Mouse (Mus musculus) adrenal gland, adult 18-20 months (tissue): ENCODE data around the gene Gm10563. TPM values are rescaled to one million over a fixed set of nuclear protein-coding genes. Genes with fewer than 3 reads are reported as not detected.
A peak's percentile ranks its signal among the peaks of the same experiment; 100 is the strongest.
"Not testable (repeated sequence)": the region's sequence is repeated elsewhere in the genome, so short reads cannot be mapped to it uniquely, and the experiment has no call there.

Source experiments
- DNase-seq, 2 experiments: peaks; one replicate each; pipeline ENCODE4 v3.0.0; 2021 to 2022; ENCODE audit warnings: low spot score in 2 of 2
- total RNA-seq, 2 experiments: library from RNA; stranded (reverse); gene quantifications; 1 replicate in 1 of 2; 2 replicates in 1 of 2; pipeline ENCODE4 v1.2.3; 2021

The Gm10563 gene
- total RNA-seq, 2 experiments from 2014 or later, result not detected

DNA sequence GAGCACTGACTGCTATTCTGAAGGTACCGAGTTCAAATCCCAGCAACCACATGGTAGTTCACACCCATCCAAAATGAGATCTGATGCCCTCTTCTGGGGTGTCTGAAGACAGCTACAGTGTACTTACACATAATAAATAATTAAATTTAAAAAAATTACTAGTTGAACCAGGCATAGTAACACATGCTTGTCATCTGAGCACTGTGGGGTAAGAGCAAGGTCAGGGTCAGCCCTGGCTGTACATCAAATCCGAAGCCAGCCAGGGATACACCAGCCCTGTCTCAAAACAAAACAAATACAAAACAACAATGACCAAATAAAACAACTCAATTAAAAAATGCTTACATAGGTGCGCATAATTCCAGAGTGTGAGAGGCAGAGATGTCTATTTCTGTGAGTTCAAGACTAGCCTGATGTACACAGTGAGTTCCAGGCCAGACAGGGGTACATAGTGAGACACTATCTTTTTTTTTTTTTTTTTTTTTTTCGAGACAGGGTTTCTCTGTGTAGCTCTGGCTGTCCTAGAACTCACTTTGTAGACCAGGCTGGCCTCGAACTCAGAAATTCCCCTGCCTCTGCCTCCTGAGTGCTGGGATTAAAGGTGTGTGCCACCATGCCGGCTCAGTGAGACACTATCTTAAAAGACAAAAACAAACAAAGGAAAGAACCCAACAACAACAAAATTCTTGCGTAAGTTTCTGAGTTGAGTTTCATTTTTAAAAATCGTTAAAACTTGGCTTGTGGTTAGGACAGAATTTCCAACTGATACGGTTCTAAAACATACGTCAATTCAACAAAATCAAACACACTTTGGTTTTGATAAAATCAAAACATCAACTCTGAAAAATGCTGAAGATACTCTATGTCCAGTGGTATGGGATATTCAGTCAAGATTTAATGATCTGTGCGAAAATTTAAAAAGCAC is 45.0 kb downstream of the Gm10563 start:
- DNase-seq, result no peak

DNA sequence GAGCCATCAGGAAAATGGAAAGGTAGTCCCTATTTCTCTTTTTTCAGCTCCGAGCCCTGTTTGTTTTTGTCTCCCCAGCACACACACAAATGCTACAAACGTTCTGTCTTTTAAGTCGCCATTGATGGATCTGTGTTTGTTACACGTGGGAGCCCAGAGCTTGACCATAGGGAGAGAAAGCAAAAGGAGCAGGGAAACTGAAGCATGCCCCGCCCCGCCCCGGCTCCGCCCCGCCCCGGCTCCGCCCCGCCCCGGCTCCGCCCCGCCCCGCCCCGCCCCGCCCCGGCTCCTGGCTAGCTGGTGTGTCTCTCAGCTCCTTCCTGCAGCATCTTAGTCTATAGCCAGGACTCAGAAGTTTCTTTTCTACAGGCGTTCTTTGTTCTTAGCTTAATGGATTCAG is 46.7 kb downstream of the Gm10563 start:
- no peak for DNase-seq

DNA sequence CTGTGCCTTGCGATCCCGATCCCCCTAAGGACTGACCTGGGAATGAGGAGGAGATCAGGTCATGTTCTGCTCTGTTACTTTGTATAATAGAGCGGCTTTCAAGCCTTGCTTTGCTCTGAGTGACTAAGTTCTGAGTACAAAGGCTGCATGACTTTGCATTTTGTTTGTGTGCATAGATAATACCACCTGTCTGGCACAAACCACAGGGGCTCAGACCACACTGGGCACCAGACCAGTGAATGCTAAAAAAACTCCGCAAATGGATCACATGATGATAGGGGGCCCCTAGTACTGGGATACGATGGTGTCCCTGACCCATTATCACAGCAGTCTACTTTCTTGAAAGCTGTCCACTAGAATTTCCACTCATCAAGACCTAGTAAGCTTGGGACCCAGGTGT is 48.6 kb downstream of the Gm10563 start:
- no peak for DNase-seq

DNA sequence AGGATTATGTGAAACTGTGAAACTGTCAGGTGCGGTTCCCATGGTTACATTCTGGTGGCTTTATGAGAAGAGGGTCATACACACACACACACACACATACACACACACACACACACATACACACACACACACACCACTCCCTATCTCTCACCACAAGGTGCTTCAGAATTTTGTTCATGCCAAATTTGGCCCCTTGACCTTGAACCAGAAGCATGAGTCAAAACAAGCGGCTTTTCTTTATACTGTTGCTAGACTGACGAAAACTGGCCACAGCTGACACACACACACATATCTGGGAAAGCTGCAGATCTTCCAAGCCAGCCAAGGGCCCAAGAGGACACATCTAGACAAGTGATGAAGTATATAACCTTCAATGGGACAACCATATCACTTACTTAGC is 49.4 kb downstream of the Gm10563 start:
- no peak for DNase-seq

DNA sequence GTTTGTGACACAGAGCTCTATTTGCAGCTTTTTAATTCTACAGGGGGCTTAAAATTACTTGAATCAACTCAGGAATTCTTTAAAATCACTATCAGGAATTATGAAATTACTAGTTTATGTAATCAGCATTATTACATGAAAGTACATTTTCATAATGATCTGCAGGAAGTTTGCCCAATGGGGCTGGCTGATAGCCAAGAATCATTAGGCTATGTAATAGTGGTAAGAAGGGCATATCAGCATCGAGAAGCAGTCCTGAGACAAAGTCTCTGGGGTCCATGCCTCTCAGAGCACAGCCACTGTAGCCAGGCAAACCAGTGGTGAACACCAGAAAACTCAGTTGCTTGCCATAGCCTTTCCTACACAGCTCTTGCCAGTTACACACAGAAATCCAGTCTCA is 51.4 kb downstream of the Gm10563 start:
- DNase-seq, result no peak

DNA sequence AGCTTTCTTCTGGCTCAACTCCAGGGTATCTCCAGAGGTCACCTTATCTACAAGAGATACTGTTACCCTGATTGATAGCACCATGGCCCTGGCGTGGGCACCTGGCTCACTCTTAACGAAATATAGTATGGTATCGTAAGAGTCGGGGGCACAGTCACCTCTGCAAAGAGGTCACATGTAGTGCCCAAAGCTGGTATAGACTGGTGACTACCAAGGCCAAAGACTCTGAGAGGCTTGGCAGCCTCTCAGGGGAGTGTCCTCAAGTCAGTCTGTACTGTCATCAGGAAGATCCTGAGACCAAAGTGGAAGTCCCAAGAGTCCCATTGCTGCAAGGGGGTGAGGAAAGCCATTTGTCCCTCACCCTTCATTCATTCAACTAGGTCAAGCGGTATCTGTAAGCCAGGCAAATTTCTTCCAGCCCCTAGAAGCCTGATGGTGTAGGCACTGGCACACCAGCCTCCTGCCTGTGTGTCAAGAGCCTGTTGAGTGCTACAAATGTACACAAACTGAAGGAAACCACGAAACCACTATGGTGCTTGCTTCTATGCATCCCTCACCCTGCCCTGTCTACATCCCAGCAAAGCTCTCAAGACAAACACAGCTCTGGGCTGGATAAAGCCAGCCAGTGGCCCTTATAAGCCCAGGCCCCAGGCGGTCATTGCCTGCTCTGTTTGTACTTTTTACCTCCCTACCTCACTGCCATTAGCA is 54.0 kb downstream of the Gm10563 start:
- no peak for DNase-seq

DNA sequence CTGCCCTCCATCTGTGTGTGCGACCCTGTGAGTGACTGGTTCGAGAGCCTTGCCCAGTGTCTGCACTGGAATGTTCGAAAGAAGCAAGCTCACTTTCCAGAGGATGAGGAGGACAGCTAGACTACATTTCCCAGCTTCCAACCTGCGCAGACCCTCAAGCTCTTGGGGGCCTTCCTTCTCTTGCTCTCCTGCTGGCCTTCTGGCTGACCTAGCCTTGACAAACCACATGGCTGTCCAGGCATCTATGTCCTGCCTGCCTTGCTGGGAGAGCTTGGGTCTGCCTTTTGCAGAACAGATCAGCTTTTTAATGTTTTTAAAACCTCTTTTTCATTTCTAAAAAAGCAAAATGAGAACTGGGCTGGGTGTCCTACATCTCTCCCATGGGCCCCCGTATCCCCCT is 55.9 kb downstream of the Gm10563 start:
- no peak for DNase-seq

DNA sequence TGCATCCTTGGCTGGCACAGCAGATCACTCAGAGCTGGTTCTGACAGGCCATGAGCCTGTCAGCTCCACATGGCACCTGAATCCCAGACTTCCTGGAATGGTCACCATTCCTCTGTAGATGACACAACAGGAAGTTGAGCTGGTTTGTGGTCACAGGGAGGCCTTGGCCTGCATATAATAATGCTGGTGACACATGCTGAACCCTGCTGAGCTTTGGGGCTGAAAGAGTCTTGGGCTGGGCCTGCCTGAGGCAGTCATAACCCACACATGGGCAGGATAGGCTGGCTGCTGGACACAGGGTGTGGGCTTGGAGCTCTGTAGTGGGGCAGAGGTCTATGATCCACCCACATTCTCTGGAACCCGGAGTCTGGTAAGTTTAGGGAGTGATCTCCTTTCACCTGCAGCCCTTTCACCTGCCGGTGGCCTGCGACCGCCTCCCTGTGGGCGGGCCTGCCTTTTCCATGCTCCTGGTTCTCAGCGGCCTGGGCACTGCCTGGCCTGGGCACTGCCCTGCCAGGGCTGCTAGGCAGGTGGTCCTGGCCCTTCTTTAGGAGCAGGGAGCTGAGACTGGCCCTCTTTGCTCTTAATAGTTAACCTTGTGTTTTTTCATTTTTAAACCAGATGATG is 62.8 kb downstream of the Gm10563 start:
- DNase-seq, result peak in 1 of 2 experiments; percentile 64

DNA sequence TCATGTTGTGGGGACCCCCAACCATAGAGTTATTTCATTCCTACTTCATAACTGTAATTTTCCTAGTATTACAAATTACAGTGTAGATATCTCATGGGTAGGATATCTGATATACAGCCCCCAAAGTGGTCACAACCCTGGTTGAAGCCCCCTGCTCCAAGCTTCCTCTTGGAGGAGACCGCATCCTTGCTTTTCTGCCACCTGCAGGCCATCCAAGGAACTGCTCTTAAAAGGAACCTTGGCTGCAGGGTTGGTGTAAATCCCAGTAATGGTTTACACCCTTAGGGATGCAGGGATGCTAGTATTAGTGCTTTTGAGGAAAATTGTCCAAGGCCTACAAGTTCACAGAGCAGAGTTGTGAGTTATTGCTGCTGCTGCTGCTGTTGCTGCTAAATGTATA is 64.8 kb downstream of the Gm10563 start:
- no peak for DNase-seq

DNA sequence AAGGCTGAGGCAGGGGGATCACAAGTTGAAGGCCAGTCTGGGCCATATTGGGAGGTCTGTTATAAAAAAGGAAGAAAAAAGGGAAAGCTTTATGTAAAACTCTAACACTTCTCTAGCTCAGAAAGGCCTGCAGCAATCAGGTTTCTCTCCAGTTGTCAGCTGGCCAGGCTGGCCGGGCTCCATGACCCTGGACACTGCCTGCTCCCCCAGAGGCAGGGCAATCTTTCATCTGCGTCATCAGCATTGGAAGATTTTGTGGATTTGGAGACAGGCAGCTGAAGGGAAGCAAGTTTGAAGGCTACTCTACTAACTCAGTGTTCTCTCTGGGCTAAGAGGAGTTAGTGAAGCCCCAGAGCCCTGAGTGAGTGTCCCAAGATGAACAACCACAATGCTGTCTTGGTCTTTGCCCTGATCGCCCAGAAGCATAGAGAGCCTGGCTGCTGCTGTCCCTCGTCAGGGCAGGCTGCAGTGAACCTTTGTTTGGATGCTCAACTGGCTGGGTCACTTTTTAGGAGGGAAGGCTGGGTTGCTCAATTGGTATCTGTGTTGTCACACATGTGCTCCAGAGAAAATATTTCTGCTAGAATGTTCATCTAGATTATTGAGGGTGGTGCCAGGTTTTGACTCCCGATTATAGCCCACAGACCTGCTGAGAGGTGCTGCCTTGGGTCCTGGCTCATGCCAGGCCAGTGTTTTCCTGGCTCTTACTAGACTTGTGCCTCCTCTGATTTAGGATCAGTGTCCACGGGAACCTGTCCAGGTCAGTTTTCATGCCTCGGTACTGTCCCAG is 66.7 kb downstream of the Gm10563 start:
- peak; percentile 74 to 75 for DNase-seq

DNA sequence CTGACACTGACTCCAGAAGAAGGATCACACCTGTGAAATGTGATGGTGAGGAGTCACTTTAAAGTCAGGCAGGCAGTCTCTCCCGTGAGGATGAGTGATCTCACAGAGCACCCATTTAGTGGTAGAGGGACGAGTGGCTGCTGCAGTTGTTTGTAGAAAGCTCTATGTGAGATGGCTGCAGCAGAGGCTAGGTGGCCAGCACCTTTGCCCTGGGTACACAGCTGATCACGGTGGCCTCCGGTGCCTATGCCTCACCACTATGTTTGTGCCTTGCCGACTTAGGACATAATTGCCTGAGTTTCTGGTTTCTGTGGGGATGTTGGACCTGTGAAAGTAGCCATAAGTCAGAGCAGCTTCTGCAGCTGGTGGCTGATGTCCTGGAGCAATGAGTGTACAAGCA is 67.5 kb downstream of the Gm10563 start:
- no peak for DNase-seq

DNA sequence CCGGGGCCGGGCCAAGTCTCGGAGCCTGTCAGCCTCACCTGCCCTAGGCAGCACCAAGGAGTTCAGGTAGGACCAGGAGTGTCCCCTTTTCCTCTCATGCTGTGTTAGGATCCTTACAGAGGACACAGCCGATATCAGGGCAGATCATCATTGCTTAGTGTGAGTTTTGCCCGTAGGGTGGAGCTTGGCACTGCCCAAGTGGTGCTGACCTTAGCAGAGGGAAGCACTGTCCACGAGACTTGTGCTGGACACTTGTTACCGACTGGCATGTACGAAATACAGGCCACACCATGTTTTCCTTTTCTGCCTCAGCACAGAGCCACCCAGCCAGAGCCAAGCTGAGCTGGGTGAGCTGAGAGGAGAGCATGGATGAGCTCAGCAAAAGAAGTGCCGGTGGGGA is 68.1 kb downstream of the Gm10563 start:
- no peak for DNase-seq

DNA sequence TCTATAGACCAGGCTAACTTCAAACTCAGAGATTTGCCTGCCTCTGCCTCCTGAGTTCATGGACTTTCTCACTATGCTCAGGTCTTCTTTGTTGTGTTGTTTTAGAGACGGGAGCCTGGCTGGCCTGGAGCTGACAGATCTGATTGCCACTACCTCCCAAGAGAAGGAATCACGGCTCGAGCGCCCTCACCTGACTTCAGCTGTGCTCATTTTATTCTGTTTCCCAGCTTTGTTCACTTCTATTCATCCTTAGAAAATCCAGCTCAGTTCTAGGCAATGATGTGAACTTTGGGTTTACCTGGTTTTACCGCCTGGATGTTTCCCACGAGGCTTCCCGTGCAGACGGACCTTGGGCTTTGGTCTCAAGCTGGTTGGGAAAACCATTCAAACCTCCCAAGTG is 69.7 kb downstream of the Gm10563 start:
- DNase-seq, result no peak

DNA sequence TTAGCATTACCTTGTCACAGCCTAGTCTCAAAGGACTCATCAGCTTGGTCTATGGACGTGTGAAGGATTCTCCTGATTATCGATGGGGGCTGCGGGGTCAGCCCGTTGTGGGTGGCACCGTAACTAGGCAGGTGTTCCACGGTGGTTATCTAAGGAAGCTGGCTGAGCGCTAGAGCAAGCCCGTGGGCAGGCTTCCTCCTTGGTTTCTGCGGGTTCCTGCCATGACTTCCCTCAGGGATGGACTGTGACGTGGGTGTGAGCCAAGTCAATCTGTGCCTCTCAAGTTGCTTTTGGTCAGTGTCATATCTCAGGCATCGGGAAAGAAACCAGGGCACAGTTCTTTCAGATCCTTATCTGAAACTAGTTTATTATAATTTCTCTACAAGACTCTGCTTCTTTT is 70.3 kb downstream of the Gm10563 start:
- DNase-seq, result no peak

DNA sequence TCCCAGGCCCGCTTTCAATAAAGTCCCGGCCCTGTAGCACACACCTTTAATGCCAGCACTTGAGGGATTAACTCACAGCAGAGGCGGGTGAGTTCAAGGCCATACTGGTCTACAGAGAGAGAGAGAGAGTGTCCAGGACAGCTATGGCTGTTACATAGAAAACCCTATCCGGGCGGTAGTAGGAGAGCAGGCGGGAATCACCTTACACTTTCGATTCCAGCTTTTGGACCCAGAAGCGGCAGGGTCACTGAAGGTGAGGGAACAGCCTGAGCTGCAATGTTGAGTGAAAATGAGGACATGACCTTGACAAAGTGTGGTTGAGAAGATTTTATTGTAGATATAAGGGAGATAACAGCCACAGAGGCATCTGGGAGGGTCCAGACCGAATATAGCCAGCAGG is 71.3 kb downstream of the Gm10563 start:
- no peak for DNase-seq

DNA sequence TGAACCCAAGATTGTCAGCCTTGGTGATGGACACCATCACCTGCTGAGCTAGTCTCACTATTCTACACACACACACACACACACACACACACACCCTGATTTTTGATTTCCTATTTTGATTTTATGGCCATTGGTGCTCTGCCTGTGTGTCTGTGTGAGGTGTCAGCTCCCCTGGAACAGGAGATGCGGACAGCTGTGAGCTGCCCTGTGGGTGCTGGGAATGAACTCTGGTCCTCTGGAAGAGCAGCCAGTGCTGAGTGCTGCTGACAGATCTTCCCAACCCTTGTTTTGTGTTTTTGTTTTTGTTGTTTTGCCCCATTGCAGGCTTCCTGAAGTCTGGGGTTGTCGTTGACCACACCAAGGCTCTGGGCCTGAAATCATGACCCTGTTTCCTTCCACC is 72.1 kb downstream of the Gm10563 start:
- no peak for DNase-seq

DNA sequence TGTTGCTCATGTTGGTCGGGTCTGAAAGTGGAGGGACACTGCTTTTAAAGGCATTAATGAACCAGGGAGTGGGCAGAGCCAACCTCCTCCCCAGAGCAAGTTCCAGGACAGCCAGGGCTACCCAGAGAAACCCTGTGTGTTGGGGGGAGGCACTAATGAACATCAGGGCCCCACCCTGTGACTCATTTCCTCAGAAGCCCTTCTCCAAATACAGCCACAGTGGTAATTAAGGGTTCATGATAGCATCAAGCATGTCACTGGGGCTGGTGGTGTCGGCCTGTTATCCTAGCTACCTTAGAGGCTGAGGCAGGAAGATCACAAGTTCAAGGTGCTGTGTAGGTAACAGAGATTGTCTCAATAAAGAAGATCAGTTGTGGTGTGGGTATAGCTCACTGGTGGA is 73.8 kb downstream of the Gm10563 start:
- DNase-seq, result no peak

DNA sequence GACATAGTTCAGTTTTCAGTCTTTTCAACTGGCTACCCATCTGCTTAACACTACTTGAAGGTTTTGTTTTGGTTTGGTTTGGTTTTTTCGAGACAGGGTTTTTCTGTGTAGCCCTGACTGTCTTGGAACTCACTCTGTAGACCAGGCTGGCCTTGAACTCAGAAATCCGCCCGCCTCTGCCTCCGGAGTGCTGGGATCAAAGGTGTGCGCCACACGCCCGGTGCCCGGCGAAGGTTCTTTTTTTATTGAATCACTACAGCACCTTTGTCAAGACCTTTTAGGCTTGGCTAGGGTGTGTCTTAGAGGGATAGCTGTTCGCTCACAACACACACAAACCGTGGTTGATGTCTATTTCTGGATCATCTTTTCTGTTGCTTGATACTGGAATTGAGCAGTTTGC is 74.9 kb downstream of the Gm10563 start:
- DNase-seq, result not testable (repeated sequence)

DNA sequence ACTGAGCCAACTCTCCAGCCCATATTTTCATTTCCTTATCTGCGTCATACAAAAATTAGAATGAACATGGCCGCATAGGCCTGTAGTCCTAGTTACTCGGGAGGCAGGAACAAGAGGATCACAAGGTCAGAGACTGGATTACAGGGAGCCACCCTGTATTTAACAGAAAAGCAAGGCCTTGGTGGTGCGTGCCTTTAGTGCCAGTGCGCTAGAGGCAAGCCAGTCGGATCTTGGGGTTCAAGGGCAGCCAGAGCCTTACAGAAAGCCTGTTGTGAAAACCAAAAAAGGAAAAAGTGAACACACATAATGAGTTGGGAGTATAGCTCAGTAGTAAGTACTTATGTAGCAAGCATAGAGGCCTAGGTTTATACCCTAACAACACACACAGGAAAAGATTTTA is 75.4 kb downstream of the Gm10563 start:
- no peak for DNase-seq

DNA sequence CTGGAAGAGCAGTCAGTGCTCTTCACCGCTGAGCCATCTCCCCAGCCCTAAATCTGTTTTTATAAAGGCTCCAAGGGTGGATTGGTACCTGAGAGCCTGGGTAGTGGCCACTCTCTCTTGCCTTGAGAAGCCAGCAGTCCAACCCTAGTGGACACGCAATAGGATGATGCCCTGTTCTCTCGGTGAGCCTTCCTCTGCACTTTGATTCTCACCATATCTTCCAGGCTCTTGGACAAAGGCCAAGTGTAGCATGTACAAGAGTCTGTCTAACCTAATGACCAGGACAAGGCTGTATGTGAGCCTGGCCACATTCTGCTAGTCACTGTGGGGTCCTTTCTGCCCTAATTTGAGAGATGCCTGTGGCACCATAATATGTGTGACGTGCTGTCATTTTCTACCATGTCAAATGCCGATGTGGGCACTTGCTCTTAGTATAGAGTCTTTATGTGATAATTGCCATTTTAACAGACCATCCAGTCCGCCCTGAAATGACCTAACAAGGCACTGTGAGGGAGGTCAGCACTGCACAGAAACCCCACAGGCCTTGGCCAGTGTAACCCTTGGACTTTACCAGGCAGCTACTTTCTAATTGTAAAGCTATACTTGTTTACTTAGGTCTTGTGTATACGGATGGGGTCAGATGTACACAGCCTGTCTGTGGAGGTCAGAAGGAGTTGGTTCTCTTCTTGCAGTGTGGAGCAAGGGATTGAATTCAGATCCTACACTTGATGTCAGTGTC is 76.4 kb downstream of the Gm10563 start:
- DNase-seq, result no peak

DNA sequence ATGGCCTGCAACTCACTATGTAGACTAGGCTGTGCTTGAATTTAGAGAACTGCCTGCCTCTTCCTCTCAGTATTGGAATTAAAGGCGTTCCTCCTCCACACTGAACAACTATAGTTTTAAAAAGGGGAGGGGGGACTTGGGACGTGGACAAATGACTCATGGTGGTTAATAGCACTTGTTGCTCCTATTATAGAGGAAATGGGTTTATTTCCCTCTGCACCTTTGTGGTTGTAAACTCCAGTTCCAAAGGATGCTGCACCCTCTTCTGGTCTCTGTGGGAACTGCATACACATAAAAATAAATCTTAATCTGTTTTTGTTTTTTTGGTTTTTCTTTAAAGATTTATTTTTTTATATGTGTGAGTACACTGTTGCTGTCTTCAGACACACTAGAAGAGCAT is 77.0 kb downstream of the Gm10563 start:
- DNase-seq, result no peak
